Mouse (Mus musculus) naive thymus-derived CD4-positive, alpha-beta T cell, adult 2 months (primary cell): ENCODE data around the gene Rad52.

Experiments used
- DNase-seq: peaks from one replicate; pipeline ENCODE4 v3.0.0-alpha.2; 2011; ENCODE audit warnings: low read depth

The Rad52 gene

GRCm38 (mm10) chr6:119902204-119903080, at the start of gene Rad52:
Rad52 (plus strand) TSS chr6:119902698.
- DNase-seq = peak; percentile 90

GRCm38 (mm10) chr6:119854156-119854555, 48.3 kb upstream of the Rad52 start:
- no peak for DNase-seq

GRCm38 (mm10) chr6:119855471-119855870, 47.0 kb upstream of the Rad52 start:
- DNase-seq = no peak

- DNase-seq = no peak
Observed at GRCm38 (mm10) chr6:119860236-119860635, 42.3 kb upstream of the Rad52 start.

GRCm38 (mm10) chr6:119861519-119861918, 41.0 kb upstream of the Rad52 start:
- DNase-seq = no peak

GRCm38 (mm10) chr6:119864341-119865034, 38.0 kb upstream of the Rad52 start:
- no peak for DNase-seq

- no peak for DNase-seq
Observed at GRCm38 (mm10) chr6:119883151-119883550, 19.3 kb upstream of the Rad52 start.

GRCm38 (mm10) chr6:119892711-119893110, 9.8 kb upstream of the Rad52 start:
- no peak for DNase-seq

GRCm38 (mm10) chr6:119903081-119903789, 737 bp downstream of the Rad52 start:
- DNase-seq = no peak

- no peak for DNase-seq
Observed at GRCm38 (mm10) chr6:119905461-119905860, 3.0 kb downstream of the Rad52 start.

GRCm38 (mm10) chr6:119912046-119912445, 9.5 kb downstream of the Rad52 start:
- no peak for DNase-seq

GRCm38 (mm10) chr6:119915710-119916109, 13.2 kb downstream of the Rad52 start:
- no peak for DNase-seq

- DNase-seq = peak; percentile 68
Observed at GRCm38 (mm10) chr6:119918561-119919181, 16.2 kb downstream of the Rad52 start.

GRCm38 (mm10) chr6:119922136-119922535, 19.6 kb downstream of the Rad52 start:
- DNase-seq = no peak

GRCm38 (mm10) chr6:119922544-119922943, 20.0 kb downstream of the Rad52 start:
- DNase-seq = no peak

GRCm38 (mm10) chr6:119924235-119925005, 21.9 kb downstream of the Rad52 start:
- no peak for DNase-seq
